Mouse (Mus musculus) heart, postnatal 0 days (tissue): ENCODE results near the gene Ntf5.

Source experiments
- CTCF ChIP-seq: IDR thresholded peaks from 2 replicates; pipeline ENCODE4 v1.5.1; 2016; ENCODE audit warnings: antibody characterized with exemption, control low read depth, low read depth
- EP300 ChIP-seq: IDR thresholded peaks from 2 replicates; pipeline ENCODE4 v1.6.1; 2016; ENCODE audit warnings: antibody characterized with exemption, low read depth

DNA sequence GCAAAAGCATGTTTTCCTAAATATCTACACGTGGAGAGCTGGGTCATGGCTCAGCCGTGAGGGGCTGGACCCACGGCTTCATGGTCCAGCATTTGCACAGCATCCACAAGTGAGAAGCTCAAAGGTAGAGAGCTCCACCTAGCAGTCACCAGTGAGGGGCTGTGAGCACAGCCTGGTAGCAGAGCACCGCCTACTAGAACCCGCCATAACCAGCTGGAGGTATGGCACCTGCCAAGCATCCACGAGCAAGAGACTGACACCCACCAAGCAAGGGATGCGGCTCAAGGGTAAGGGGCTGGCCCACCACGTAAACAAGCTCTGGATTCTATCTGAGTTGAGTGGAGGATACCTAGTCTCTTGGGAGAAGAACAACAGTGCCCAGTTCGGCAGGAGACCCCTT lies 52.1 kb downstream of the Ntf5 start:
- TF ChIP-seq CTCF (no peak), EP300 (no peak)
